Mouse (Mus musculus) forebrain, embryonic 14.5 days (tissue): ENCODE results near the gene Fer. TPM values are rescaled to one million over a fixed set of nuclear protein-coding genes. Genes with fewer than 3 reads are reported as not detected.

Source experiments
- ATAC-seq: fragments of 200-750 bp; cut with Nextera tagmentation; 2 replicates; pipeline ENCODE4 v1.8.0; 2017; ENCODE audit warnings: mild to moderate bottlenecking, moderate library complexity
- DNase-seq: peaks from one replicate; pipeline ENCODE4 v3.0.0-alpha.2; 2015; ENCODE audit warnings: low spot score
- H3K27ac ChIP-seq: fragments of 300-500 bp; sonication (generic); 2 replicates; pipeline ENCODE4 v1.5.1; 2014; ENCODE audit warnings: low read depth, mild to moderate bottlenecking, control low read depth, low read length, moderate library complexity
- H3K27me3 ChIP-seq: fragments of 300-500 bp; sonication (generic); replicated peaks from 2 replicates; pipeline ENCODE4 v1.6.1; 2014; ENCODE audit warnings: low read length, control low read depth, mixed read lengths; ENCODE audit not compliant: control insufficient read depth, insufficient read depth
- H3K36me3 ChIP-seq: fragments of 300-500 bp; sonication (generic); 2 replicates; pipeline ENCODE4 v1.6.1; 2014; ENCODE audit warnings: low read length, control low read depth; ENCODE audit not compliant: control insufficient read depth, insufficient read depth
- H3K4me1 ChIP-seq: fragments of 300-500 bp; sonication (generic); 2 replicates; pipeline ENCODE4 v1.6.1; 2014; ENCODE audit warnings: antibody characterized with exemption, low read length, control low read depth; ENCODE audit not compliant: control insufficient read depth, insufficient read depth
- H3K4me2 ChIP-seq: fragments of 300-500 bp; sonication (generic); 2 replicates; pipeline ENCODE4 v1.6.1; 2014; ENCODE audit warnings: mild to moderate bottlenecking, control low read depth, low read length
- H3K4me3 ChIP-seq: fragments of 300-500 bp; sonication (generic); 2 replicates; pipeline ENCODE4 v1.5.1; 2014; ENCODE audit warnings: low read depth, low read length, control low read depth
- H3K9ac ChIP-seq: fragments of 300-500 bp; sonication (generic); 2 replicates; pipeline ENCODE4 v1.6.1; 2014; ENCODE audit warnings: mild to moderate bottlenecking, low read length, control low read depth, moderate library complexity
- H3K9me3 ChIP-seq: fragments of 300-500 bp; sonication (generic); replicated peaks from 2 replicates; pipeline ENCODE4 v1.6.1; 2016; ENCODE audit warnings: low read length, control low read depth, mixed read lengths; ENCODE audit not compliant: control insufficient read depth
- WGBS: fragments of 180-500 bp; shearing (Covaris S2); extraction: QIAGEN DNeasy Blood & Tissue Kit; methylation state at CpG from one replicate; pipeline ENCODE4 v1.1.7; 2014; 5-methylcytosine and 5-hydroxymethylcytosine counted together
- polyA plus RNA-seq: library from polyadenylated mRNA; unstranded; fragments of >200 nt; fragmentation: Nextera tagmentation; extraction: Ambion mirVana; gene quantifications from 2 replicates; pipeline ENCODE4 v1.2.1, GENCODE M21; 2014

The Fer gene
- polyA plus RNA-seq, 1 experiment from 2014 or later = 31.8 TPM

DNA sequence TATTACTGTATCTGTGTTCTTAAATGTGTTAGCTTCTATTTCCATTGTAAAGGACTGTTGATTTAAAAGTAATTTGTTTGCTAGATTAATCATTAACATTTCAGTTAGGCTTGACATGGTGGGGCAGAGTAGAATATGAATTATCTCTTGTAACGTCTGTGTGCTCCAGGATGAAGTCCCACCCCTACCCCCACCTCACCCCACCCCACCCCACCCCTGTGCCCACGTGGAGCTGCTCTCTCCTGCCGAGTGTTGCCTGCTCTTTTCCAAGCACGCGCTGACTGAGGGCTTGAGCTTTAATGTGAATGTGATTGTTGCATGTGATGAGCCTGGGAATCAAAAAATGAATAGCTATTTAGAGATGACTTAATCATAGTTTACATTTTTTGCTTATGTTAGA lies 110.9 kb downstream of the Fer start:
- no peak for ATAC-seq
- H3K4me2 ChIP-seq = no peak overlapping the region
- WGBS = 65% methylated on average over 5 of the region's 5 CpGs

DNA sequence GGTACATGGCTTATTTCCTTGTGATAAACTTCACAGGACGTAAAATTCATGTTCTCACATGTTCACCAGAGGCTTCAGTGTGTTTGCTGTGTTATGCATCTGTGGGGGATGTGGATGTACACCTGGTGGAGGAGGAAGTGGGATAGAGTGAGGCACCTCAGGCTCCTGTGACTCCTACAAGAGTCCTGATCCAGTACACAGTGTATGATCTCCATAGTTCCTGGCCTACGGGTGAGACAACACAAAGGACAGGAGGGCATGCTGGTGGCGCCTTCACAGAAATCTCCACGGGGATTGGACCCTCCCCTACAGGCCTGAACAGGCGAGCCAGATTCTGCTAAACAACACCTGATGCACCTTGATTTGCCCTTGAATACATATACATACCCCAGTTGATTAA lies 111.4 kb downstream of the Fer start:
- ATAC-seq (no peak), DNase-seq (no peak)
- Histone ChIP-seq H3K4me1 (0 out of 2 replicates have a peak, but pooled peaks cover 2% of the 10 kb centered on the region), H3K36me3 (no peaks in the 10 kb centered on the region), H3K9ac (no peak overlapping the region), H3K4me2 (no peak overlapping the region), H3K4me3 (no peak overlapping the region), H3K9me3 (no peaks in the 10 kb centered on the region), H3K27me3 (no peaks in the 10 kb centered on the region), H3K27ac (no peak overlapping the region)
- WGBS = 91% methylated on average over 5 of the region's 5 CpGs

More for the DNA sequence above, 110.9 kb downstream of the Fer start:
- Histone ChIP-seq H3K9ac (no peak overlapping the region), H3K9me3 (no peaks in the 10 kb centered on the region), H3K36me3 (no peaks in the 10 kb centered on the region), H3K27me3 (no peaks in the 10 kb centered on the region), H3K27ac (no peak overlapping the region), H3K4me3 (no peak overlapping the region), H3K4me1 (0 out of 2 replicates have a peak, but pooled peaks cover 2% of the 10 kb centered on the region)
- no peak for DNase-seq

DNA sequence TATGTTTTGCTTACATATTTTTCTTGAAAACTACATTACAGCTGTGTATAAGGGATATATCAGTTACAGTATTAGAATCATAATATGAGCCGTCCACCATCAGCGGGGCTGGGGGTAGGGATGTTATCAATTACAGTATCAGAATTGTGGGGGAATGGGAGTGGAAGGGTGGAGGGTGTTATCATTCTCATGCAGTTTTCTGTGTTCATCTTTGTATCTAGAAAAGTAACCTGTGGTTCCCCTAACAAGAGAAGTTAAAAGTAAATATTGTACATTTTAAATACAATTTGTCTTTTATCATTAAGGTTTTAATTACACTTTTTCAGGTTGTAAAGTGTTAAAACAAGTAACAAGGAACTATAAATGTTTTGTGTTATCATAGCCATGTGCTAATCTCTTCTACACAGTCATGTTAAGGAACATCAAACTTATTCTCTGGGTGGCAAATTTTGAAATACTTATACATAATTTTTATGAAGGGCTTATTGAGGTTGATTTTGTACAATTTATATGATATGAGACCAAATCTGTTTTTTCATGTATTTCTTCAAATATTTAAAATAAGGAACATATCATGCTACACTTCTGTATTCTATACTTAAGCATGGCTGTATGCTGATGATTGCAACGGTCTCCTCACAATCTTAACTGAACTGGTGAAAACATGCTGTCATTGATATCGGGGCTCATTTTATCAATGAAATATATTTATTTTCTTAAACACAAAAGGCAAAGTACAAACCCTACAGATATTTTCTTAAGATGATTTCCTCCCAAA lies 116.1 kb downstream of the Fer start:
- DNase-seq (no peak), ATAC-seq (no peak)
- H3K4me3 ChIP-seq = no peak overlapping the region
- no peak overlapping the region for H3K4me2 ChIP-seq
- WGBS = 94% methylated on average over 4 of the region's 4 CpGs
- no peaks in the 10 kb centered on the region for H3K4me1 ChIP-seq
- H3K36me3 ChIP-seq = no peaks in the 10 kb centered on the region
- H3K9ac ChIP-seq = no peak overlapping the region
- H3K9me3 ChIP-seq = no peaks in the 10 kb centered on the region
- H3K27me3 ChIP-seq = no peaks in the 10 kb centered on the region
- H3K27ac ChIP-seq = no peak overlapping the region

DNA sequence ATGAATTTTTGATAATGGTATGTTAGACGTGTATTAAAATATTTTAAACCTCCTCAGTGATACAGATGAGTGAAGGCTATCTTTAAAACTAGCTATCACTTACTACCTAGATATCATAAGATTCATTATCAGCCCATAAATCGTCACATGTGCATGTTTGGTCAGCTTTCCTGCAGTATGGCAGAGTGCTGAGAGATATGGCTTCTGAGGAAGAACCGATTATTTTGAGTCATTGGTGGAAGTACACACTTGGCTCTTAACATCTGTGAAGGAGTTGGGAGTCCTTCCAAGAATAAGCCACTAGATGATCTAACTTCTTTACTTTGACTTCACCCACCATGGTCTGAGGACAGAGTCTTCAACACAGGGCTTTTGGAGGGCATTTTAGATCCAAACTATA lies 117.3 kb downstream of the Fer start:
- no peak for DNase-seq
- no peaks in the 10 kb centered on the region for H3K27me3 ChIP-seq
- H3K36me3 ChIP-seq = no peaks in the 10 kb centered on the region
- no peak for ATAC-seq
- no peak overlapping the region for H3K27ac ChIP-seq
- no peak overlapping the region for H3K9ac ChIP-seq
- no peak overlapping the region for H3K4me2 ChIP-seq
- no peaks in the 10 kb centered on the region for H3K9me3 ChIP-seq
- WGBS = 94% methylated on average over 3 of the region's 3 CpGs
- no peak overlapping the region for H3K4me3 ChIP-seq
- H3K4me1 ChIP-seq = no peaks in the 10 kb centered on the region

DNA sequence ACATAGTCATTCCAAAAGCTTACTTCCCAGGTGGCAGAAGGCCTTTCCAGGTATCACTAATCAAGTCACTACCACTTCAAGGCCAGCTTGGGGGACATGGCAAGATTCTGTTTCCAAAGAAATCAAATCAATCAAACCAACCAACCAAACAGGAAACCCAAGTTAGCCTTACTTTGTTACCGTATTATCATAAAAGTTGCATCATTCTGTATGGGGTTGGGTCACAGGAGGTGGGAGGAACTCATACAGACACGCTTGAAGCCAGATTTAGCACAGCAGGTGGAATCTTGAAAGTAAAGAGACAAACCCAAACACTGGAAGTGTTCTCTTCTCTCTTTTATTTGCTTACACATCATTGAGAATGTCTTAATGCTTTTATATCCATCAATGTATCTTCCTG lies 125.8 kb downstream of the Fer start:
- WGBS = 75% methylated on average over 2 of the region's 2 CpGs
- H3K36me3 ChIP-seq = no peaks in the 10 kb centered on the region
- no peak overlapping the region for H3K4me3 ChIP-seq
- no peaks in the 10 kb centered on the region for H3K4me1 ChIP-seq
- no peaks in the 10 kb centered on the region for H3K27me3 ChIP-seq
- no peak overlapping the region for H3K9ac ChIP-seq
- H3K27ac ChIP-seq = no peak overlapping the region
- no peak for DNase-seq
- ATAC-seq = no peak
- H3K9me3 ChIP-seq = no peaks in the 10 kb centered on the region
- H3K4me2 ChIP-seq = no peak overlapping the region

DNA sequence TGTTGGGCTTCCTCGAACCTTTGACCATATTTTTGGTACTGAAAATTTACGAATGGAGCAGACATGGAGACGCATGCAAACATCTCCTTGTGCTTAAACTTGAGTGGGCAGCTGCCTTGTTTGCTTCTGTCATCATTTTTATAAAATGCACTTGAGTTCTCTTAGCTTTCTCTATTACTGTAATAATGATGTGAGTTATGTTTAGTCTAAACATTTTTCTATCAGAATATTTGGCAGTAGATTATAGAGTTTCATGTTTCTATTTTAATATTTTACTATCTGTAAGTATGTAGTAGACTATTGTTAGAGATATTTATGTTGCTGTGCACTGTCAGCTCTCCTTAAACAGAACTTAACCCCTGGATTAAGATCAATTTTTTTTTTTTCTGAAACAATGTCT lies 128.3 kb downstream of the Fer start:
- Histone ChIP-seq H3K4me1 (no peaks in the 10 kb centered on the region), H3K36me3 (no peaks in the 10 kb centered on the region), H3K27ac (no peak overlapping the region), H3K4me3 (no peak overlapping the region), H3K9ac (no peak overlapping the region), H3K4me2 (no peak overlapping the region), H3K27me3 (no peaks in the 10 kb centered on the region), H3K9me3 (no peaks in the 10 kb centered on the region)
- WGBS = 90% methylated on average over 3 of the region's 3 CpGs
- ATAC-seq (no peak), DNase-seq (no peak)

DNA sequence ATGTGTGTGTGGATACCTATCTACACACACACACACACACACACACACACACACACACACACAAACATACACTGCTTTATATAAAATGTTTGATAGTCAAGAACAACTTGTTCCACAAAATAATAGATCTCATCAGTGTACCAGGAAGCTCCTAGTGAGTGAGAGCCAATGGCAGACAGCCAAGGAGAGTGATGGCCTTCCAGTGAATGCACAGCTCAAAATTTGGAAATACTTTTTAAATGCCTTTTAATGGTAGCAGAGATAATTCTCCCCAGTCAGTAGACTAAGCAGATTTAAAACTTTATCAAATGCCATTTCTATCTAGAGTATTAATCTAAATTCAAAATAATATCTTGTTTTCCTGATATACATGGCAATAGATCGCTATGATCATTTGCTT lies 133.1 kb downstream of the Fer start:
- 98% methylated on average over 1 of the region's 1 CpGs for WGBS

DNA sequence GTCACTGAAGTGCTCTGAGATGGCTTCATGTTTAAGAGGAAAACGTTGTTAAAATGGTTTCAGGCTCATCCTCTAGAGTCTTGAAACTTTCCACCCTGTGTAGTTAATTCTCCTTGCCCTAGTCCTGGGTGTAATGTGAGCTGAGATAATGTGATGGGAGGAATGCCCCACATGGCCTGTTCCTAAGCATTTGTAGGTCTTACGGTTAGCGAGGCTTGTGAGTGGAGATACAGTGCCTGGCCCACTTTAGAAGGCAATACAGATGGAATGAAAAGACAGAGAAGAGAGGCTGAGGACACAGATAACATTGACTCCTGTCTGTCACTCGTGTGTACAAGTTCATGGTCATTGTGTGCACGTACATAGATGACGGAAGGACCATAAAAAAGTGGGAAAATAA lies 134.8 kb downstream of the Fer start:
- Histone ChIP-seq H3K27ac (no peak overlapping the region), H3K4me2 (no peak overlapping the region), H3K4me3 (no peak overlapping the region), H3K9me3 (no peaks in the 10 kb centered on the region), H3K36me3 (no peaks in the 10 kb centered on the region), H3K4me1 (no peaks in the 10 kb centered on the region), H3K27me3 (no peaks in the 10 kb centered on the region), H3K9ac (no peak overlapping the region)
- DNase-seq = no peak
- ATAC-seq = no peak
- 91% methylated on average over 6 of the region's 6 CpGs for WGBS

More for the DNA sequence above, 133.1 kb downstream of the Fer start:
- Histone ChIP-seq H3K9ac (no peak overlapping the region), H3K4me1 (no peaks in the 10 kb centered on the region), H3K4me3 (no peak overlapping the region), H3K9me3 (no peaks in the 10 kb centered on the region), H3K27me3 (no peaks in the 10 kb centered on the region), H3K27ac (no peak overlapping the region), H3K4me2 (no peak overlapping the region), H3K36me3 (no peaks in the 10 kb centered on the region)
- DNase-seq (peak; percentile 11), ATAC-seq (no peak)

DNA sequence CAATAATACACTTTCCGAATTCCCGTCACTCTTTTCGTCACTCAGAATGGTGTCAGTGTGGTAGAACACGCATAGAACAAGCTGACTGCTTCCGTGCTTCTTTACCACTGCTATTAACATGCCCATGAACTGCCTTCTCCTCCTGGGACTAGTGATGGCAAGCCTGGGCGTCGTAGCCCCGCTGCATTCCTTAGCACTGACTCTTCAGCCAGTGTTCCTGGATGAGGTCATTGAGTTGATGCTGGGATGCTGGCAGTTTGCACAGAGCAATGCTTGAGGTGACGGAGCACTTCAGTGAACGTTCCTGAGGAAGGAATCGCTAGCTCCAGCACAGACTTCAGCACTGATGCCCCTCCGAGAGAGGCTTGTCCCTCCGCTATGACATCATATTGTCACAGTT lies 140.6 kb downstream of the Fer start:
- no peak overlapping the region for H3K9ac ChIP-seq
- 74% methylated on average over 13 of the region's 13 CpGs for WGBS
- no peak for ATAC-seq

More for the DNA sequence above, 140.6 kb downstream of the Fer start:
- H3K9me3 ChIP-seq = no peaks in the 10 kb centered on the region
- no peak for DNase-seq
- no peaks in the 10 kb centered on the region for H3K4me1 ChIP-seq
- H3K27ac ChIP-seq = no peak overlapping the region
- H3K4me2 ChIP-seq = no peak overlapping the region
- no peak overlapping the region for H3K4me3 ChIP-seq
- H3K36me3 ChIP-seq = no peaks in the 10 kb centered on the region
- H3K27me3 ChIP-seq = no peaks in the 10 kb centered on the region
